18 mouse cellular contexts compared by ENCODE assay signal in the genomic region with DNA sequence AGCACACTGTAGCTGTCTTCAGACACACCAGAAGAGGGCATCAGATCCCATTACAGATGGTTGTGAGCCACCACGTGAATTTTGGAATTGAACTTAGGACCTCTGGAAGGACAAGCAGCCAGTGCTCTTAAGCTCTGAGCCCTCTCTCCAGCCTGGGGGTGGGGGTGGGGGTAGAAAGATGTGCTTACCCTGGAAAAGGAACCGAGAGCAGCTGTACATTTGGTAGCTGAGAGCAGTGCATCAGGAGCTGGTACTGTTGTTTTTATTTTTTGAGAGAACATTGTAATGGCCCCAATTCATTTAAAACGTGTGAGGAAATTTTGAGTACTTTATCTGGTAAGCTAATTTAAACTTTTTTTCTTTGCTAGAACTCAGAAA.
"Had no signal": no experiment of that assay in that cellular context is flagged by ENCODE, and none has a peak within 500 bp of the region (broad histone marks: within the 10 kb centered on the region; RNA-seq: fewer than 3 reads in every experiment).

No protein-coding gene starts in this region.

- DNase-seq: lung, adult 2 months; lung, postnatal 14 days; lung, postnatal 36 days; retina, postnatal 1 day; right cerebral cortex, adult 18-20 months; right cerebral cortex, postnatal 25 days; right cerebral cortex, postnatal 4 days; spleen, adult 18-20 months; thymus, adult 18-20 months; thymus, postnatal 14 days; thymus, postnatal 36 days had no signal

- H3K27me3 ChIP-seq: lung, embryonic 15.5 days; megakaryocyte, embryonic 14.5 days; midbrain, embryonic 13.5 days; midbrain, embryonic 15.5 days; neural tube, embryonic 13.5 days; neural tube, embryonic 15.5 days had no signal

- H3K27ac ChIP-seq: lung, embryonic 15.5 days; macrophage; midbrain, embryonic 13.5 days; midbrain, embryonic 15.5 days; neural tube, embryonic 13.5 days; neural tube, embryonic 15.5 days had no signal

- H3K4me3 ChIP-seq: lung, embryonic 15.5 days; megakaryocyte, embryonic 14.5 days; midbrain, embryonic 13.5 days; midbrain, embryonic 15.5 days; neural tube, embryonic 13.5 days; neural tube, embryonic 15.5 days had no signal

- H3K4me1 ChIP-seq: lung, embryonic 15.5 days; megakaryocyte, embryonic 14.5 days; midbrain, embryonic 13.5 days; midbrain, embryonic 15.5 days; neural tube, embryonic 13.5 days; neural tube, embryonic 15.5 days had no signal
